Mouse (Mus musculus) left cerebral cortex, adult 6 months (tissue): ENCODE measurements around the gene Zfp965. TPM values are rescaled to one million over a fixed set of nuclear protein-coding genes. Genes with fewer than 3 reads are reported as not detected.

Experiments used
- long read RNA-seq, 2 experiments: library from polyadenylated mRNA; unstranded; transcript quantifications; one replicate each; pipeline ENCODE4 v2.0.0; 2019 to 2020
- polyA plus RNA-seq: library from polyadenylated mRNA; unstranded; fragments of <200 nt; fragmentation: Nextera tagmentation; gene quantifications from 2 replicates; pipeline ENCODE4 v1.2.3, GENCODE M21; 2021

Zfp965 gene
- polyA plus RNA-seq, result 6.2 and 8.8 TPM in 2 replicates
- long read RNA-seq, experiment 1, transcript Zfp965-202 (3 exons, 1,271 nt), result major isoform, 9 of 19 reads
- long read RNA-seq, experiment 1, partial matches to known transcripts, result 0 of 19 reads
- long read RNA-seq, experiment 1, other reads (novel, unspliced or antisense), result 10 of 19 reads
- long read RNA-seq, experiment 2, transcript Zfp965-202 (3 exons, 1,271 nt), result major isoform, 7 of 8 reads
- long read RNA-seq, experiment 2, partial matches to known transcripts, result 0 of 8 reads
- long read RNA-seq, experiment 2, other reads (novel, unspliced or antisense), result 1 of 8 reads

DNA sequence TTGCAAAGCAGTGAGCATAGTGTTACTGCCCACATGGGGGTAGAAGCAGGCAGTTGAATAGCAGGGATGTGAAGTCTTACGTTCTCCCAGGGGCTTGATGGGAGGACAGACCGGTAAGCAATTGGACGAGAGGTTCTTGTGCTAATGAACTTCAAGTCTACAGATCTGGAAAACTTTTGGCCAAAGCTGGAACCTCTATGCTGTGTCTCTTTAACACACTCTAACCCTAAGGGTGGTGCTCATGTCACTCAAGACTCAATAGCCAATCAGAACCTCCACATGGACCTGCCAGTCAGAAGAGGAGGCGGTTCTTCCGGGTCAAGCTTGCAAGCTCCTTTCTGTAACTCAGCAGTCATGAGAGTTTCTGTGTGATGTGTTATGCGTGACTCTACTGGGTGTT, at the start of gene Zfp965:
Gene Zfp965, plus strand, starts transcription at position 301 of the 400 bp plus-strand sequence.

DNA sequence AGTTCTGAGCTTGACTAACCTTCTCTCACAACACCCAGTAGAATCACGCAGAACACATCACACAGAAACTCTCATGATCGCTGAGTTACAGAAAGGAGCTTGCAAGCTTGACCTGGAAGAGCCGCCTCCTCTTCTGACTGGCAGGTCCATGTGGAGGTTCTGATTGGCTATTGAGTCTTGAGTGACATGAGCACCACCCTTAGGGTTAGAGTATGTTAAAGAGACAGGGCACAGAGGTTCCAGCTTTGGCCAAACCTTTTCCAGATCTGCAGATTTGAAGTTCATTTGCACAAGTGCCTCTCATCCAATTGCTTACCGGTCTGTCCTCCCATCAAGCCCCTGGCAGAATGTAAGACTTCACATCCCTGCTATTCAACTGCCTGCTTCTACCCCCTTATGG, 34.1 kb upstream of the Zfp965 start, which contains the start of gene Gm4724:
Gene Gm4724, minus strand, starts transcription at position 101 of the 400 bp plus-strand sequence.

Other genes with a start within 250 kb of the Zfp965 start
- not detected in 2 replicates for gene Gm14440, start 194.9 kb upstream of the Zfp965 start, polyA plus RNA-seq
- 7.9 and 11.0 TPM in 2 replicates for gene Gm4631, start 131.8 kb upstream of the Zfp965 start, polyA plus RNA-seq
- 7.7 and 8.1 TPM in 2 replicates for gene Zfp968, start 97.5 kb upstream of the Zfp965 start, polyA plus RNA-seq
- 15.5 and 43.3 TPM in 2 replicates for gene Gm4724, start 34.2 kb upstream of the Zfp965 start, polyA plus RNA-seq
- gene Gm11007, start 174.0 kb downstream of the Zfp965 start, polyA plus RNA-seq, result not detected in 2 replicates
- 20.9 and 23.4 TPM in 2 replicates for gene Zfp969, start 233.7 kb downstream of the Zfp965 start, polyA plus RNA-seq